Mouse (Mus musculus) midbrain, embryonic 13.5 days (tissue): ENCODE measurements at regions not wholly inside any gene's neighbourhood (a gene's known extent, or its start where the extent isn't known, plus 50 kb on each side); places are given as distances from the start of the nearest gene placed in this dataset.
A peak's percentile ranks its signal among the peaks of the same experiment; 100 is the strongest.

Experiments
- ATAC-seq: fragments of 200-750 bp; cut with Nextera tagmentation; 2 replicates; pipeline ENCODE4 v1.8.0; 2017; ENCODE audit warnings: mild to moderate bottlenecking, moderate TSS enrichment, moderate library complexity
- H3K27ac ChIP-seq: fragments of 300-500 bp; sonication (generic); 2 replicates; pipeline ENCODE4 v1.5.1; 2015; ENCODE audit warnings: inconsistent platforms, mild to moderate bottlenecking, moderate library complexity
- H3K27me3 ChIP-seq: fragments of 300-500 bp; sonication (generic); 2 replicates; pipeline ENCODE4 v1.6.1; 2015; ENCODE audit warnings: mild to moderate bottlenecking, inconsistent platforms
- H3K36me3 ChIP-seq: fragments of 300-500 bp; sonication (generic); 2 replicates; pipeline ENCODE4 v1.6.1; 2015; ENCODE audit warnings: mild to moderate bottlenecking, inconsistent platforms
- H3K4me1 ChIP-seq: fragments of 300-500 bp; sonication (generic); replicated peaks from 2 replicates; pipeline ENCODE4 v1.6.1; 2015; ENCODE audit warnings: inconsistent platforms
- H3K4me2 ChIP-seq: fragments of 300-500 bp; sonication (generic); replicated peaks from 2 replicates; pipeline ENCODE4 v1.6.1; 2015; ENCODE audit warnings: moderate library complexity, mild to moderate bottlenecking, inconsistent platforms
- H3K4me3 ChIP-seq: fragments of 300-500 bp; sonication (generic); replicated peaks from 2 replicates; pipeline ENCODE4 v1.5.1; 2015; ENCODE audit warnings: mild to moderate bottlenecking, inconsistent platforms
- H3K9ac ChIP-seq: fragments of 300-500 bp; sonication (generic); replicated peaks from 2 replicates; pipeline ENCODE4 v1.6.1; 2015; ENCODE audit warnings: mild to moderate bottlenecking, inconsistent platforms
- H3K9me3 ChIP-seq: fragments of 300-500 bp; sonication (generic); 2 replicates; pipeline ENCODE4 v1.6.1; 2016; ENCODE audit warnings: mild to moderate bottlenecking, inconsistent platforms
- WGBS: fragments of 180-500 bp; shearing (Covaris S2); methylation state at CpG from one replicate; pipeline ENCODE4 v1.1.7; 2015; 5-methylcytosine and 5-hydroxymethylcytosine counted together

DNA sequence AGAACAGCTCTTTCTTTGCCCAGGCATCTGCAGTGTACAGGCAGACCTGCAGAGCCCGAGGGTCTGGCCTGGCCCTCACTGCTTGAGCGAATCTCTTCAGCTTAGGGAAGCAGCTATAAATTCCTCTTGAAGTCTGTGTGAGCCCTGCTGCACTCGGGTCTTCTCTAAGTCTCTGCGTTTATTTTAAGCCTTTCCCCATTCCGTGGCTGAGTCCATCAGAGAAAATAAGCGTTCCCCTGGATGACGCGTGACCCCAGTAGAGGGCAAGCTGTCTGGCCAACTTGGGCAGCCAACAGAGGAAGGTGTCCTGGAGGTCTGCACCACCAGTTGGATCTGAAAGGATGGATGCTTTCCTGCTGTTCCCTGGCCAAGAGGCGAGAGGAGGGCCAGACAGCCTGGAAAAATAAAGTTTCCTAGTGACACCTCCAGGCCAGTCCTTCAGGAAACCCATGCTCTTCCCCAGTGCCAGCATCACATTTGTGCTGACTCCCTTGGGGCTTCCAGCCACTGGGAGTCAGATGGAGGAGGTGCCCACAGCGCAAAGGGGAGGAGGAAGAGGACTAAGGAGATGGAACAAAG lies 213.9 kb upstream of the Tle3 start:
- 55% methylated on average over 10 of the region's 10 CpGs for WGBS
- no peak overlapping the region for H3K27ac ChIP-seq
- no peak overlapping the region for H3K4me2 ChIP-seq
- no peak for ATAC-seq
- no peak overlapping the region for H3K4me3 ChIP-seq
- H3K27me3 ChIP-seq: peaks cover 8% of the 10 kb centered on the region; the same call in 1 of the 2 replicates
- no peak overlapping the region for H3K9ac ChIP-seq
- H3K4me1 ChIP-seq: peaks cover 40% of the 10 kb centered on the region
- H3K36me3 ChIP-seq: no peaks in the 10 kb centered on the region
- H3K9me3 ChIP-seq: no peaks in the 10 kb centered on the region

DNA sequence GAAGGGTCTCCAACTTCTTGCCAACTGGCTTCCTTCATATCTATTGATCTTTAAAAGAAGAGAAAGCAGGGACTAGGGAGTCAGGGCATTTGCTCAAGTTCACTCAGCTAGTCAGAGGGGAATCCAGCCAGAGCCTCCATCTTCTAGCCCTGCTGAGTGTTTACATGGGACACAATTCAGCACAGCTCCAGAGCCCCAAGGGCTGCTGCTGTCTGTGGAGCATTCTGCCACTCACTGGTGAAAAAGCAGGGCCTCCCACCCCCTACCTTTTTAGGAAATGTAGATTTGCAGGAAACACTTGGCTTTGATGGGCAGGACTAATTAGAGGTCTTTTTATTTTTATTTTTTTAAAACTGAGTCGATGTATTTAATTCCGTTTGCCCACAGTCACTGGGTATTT lies 213.0 kb upstream of the Tle3 start:
- 79% methylated on average over 2 of the region's 2 CpGs for WGBS

DNA sequence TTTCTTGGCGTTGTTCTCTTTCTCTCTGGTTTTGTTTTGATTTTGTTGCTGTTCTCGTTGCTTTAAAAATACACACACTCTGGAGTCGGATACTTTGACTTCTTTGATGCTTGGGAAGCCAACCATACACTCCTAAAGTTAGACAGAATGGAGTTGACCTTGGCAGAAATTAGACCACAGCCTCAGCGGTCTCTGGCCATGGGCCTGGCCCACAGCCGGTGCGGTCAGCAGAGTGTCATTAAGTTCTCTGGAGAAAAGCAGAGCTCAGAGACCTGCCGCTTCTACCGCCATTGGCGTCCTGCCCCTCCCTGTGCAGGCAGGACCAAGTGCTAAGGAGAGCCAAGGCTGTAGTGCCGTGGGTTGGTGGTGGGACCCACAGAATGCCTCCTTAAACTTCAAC lies 212.6 kb upstream of the Tle3 start:
- Histone ChIP-seq H3K4me2 (no peak overlapping the region), H3K4me3 (no peak overlapping the region), H3K9me3 (no peaks in the 10 kb centered on the region), H3K27me3 (peaks cover 6% of the 10 kb centered on the region; the same call in 1 of the 2 replicates), H3K36me3 (no peaks in the 10 kb centered on the region), H3K4me1 (peaks cover 50% of the 10 kb centered on the region), H3K27ac (no peak overlapping the region), H3K9ac (no peak overlapping the region)
- WGBS: 85% methylated on average over 10 of the region's 10 CpGs
- ATAC-seq: no peak

More for the DNA sequence above, 213.0 kb upstream of the Tle3 start:
- Histone ChIP-seq H3K36me3 (no peaks in the 10 kb centered on the region), H3K27me3 (peaks cover 6% of the 10 kb centered on the region; the same call in 1 of the 2 replicates), H3K27ac (no peak overlapping the region), H3K4me2 (no peak overlapping the region), H3K4me3 (no peak overlapping the region), H3K9me3 (no peaks in the 10 kb centered on the region), H3K4me1 (peaks cover 48% of the 10 kb centered on the region), H3K9ac (no peak overlapping the region)
- no peak for ATAC-seq

DNA sequence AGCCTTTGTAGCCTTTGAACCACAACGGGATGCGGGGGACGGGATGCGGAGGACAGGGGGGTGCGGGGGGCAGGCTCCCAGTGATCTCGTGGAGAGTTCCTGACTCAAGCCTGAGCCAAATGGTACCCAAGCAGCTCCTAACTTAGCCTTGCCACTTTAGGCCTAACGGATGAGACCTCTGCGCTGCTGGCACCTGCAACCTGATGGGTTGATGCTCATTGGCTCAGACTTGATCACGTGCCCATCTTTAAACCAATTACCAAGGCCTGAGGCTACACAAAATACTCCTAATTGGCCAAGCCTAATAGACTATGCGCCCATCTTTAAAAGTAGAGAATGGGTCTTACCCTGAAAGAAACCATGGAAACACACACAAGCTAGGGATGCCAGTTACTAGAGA lies 209.3 kb upstream of the Tle3 start:
- Histone ChIP-seq H3K4me2 (no peak overlapping the region), H3K4me1 (peaks cover 40% of the 10 kb centered on the region), H3K36me3 (no peaks in the 10 kb centered on the region), H3K9me3 (no peaks in the 10 kb centered on the region), H3K4me3 (no peak overlapping the region), H3K27me3 (peaks cover 6% of the 10 kb centered on the region; the same call in 1 of the 2 replicates), H3K9ac (no peak overlapping the region), H3K27ac (0 out of 2 replicates have a peak overlapping the region, but pooled peaks have one; percentile 20)
- no peak for ATAC-seq
- WGBS: 85% methylated on average over 10 of the region's 10 CpGs

DNA sequence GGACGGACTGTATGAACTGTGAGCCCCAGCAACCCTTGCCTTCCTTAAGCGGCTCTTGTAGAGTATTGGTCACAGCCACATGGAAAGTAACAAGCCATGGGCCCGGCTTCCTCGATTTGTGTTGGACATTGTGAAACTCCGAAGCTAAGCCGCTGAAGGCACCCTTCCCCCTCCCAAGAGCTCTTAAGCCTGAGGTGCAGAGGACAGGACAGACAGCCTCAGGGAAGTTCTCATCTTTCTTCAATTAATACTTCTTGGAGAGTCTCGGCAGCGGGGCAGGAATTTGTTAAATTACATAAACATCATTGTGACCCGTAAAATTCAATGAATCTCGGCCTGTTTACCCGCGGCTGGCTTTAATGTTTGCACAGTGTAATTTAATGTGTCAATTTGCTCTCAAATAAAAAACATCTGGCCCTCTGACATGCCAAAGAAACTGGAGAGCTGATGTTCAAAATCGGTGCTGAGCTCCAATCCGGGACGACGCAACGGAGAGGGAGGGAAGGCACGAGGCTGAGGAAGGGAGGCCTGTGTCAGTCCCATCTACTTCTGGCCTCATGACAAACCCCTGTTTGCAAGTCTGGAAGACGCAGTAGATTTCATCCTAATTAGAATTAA lies 208.4 kb upstream of the Tle3 start:
- no peak overlapping the region for H3K4me2 ChIP-seq
- H3K36me3 ChIP-seq: no peaks in the 10 kb centered on the region
- no peak overlapping the region for H3K4me3 ChIP-seq
- WGBS: 72% methylated on average over 19 of the region's 19 CpGs
- no peaks in the 10 kb centered on the region for H3K9me3 ChIP-seq
- no peak for ATAC-seq
- peak overlapping the region; percentile 20; the same call in 1 of the 2 replicates for H3K27ac ChIP-seq
- no peak overlapping the region for H3K9ac ChIP-seq
- peaks cover 32% of the 10 kb centered on the region for H3K4me1 ChIP-seq
- H3K27me3 ChIP-seq: peaks cover 6% of the 10 kb centered on the region; the same call in 1 of the 2 replicates

DNA sequence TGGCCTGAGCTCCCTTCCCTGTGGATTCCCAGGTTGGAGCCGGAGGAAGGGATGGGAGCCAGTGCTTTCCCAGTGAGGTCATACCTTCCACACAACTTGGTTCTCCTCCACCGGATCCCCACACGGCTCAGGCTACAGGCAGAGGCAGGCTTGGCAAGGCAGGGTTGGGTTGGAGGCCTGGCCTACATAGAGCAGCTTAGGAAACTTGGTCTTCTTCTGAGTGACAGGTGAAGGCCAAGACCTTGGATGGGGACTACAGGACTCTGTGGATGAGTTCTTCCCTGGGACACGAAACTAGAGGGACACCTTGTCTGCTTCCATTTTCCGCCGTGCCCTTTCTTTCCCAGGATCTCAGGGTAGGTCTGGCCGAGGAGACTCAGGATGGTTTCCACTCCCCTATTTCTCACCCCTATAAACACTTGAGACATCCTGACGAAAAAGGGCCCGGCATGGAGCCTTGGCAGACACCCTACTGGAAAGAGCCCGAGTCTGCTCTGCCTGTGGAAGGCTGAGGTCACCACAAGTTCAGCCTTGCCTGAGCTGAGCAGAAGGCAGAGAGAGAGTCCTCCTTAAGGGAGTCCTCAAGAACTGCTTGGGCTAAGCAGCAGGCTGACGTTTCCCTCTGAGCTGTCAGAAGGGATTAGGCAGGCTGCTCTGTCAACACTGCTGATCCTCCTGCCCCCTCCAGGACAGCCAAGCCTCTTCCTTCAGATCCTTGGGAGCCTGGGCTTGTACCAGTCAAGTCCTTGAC lies 207.5 kb upstream of the Tle3 start:
- Histone ChIP-seq H3K4me2 (no peak overlapping the region), H3K9ac (no peak overlapping the region), H3K4me1 (peaks cover 30% of the 10 kb centered on the region), H3K27ac (no peak overlapping the region), H3K9me3 (no peaks in the 10 kb centered on the region), H3K36me3 (no peaks in the 10 kb centered on the region), H3K27me3 (no peaks in the 10 kb centered on the region), H3K4me3 (no peak overlapping the region)
- WGBS: 62% methylated on average over 11 of the region's 11 CpGs
- ATAC-seq: 0 out of 2 replicates have a peak, but pooled peaks have one; percentile 48

DNA sequence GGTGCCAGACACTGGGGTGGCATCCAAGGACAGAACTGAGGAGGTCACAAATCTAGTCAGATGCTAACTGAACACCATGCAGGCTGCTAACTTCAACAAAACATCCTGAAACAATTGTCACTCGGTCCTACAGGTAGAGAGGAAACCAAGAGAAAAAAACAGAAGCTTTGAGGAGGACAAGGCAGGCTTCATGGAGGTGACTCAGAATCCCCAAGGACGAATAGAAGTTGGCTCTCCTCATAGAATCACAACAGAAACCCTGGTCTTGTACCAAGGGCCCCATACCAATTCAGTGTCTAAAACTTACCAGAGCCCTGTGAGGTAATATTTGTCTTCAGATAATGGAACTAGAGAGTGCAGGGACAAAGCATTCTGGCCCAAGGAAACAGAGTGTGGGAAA lies 206.1 kb upstream of the Tle3 start:
- Histone ChIP-seq H3K36me3 (no peaks in the 10 kb centered on the region), H3K4me3 (no peak overlapping the region), H3K4me1 (peaks cover 30% of the 10 kb centered on the region), H3K9ac (no peak overlapping the region), H3K4me2 (no peak overlapping the region), H3K27ac (no peak overlapping the region), H3K9me3 (no peaks in the 10 kb centered on the region), H3K27me3 (no peaks in the 10 kb centered on the region)
- WGBS: 81% methylated on average over 2 of the region's 2 CpGs
- no peak for ATAC-seq

DNA sequence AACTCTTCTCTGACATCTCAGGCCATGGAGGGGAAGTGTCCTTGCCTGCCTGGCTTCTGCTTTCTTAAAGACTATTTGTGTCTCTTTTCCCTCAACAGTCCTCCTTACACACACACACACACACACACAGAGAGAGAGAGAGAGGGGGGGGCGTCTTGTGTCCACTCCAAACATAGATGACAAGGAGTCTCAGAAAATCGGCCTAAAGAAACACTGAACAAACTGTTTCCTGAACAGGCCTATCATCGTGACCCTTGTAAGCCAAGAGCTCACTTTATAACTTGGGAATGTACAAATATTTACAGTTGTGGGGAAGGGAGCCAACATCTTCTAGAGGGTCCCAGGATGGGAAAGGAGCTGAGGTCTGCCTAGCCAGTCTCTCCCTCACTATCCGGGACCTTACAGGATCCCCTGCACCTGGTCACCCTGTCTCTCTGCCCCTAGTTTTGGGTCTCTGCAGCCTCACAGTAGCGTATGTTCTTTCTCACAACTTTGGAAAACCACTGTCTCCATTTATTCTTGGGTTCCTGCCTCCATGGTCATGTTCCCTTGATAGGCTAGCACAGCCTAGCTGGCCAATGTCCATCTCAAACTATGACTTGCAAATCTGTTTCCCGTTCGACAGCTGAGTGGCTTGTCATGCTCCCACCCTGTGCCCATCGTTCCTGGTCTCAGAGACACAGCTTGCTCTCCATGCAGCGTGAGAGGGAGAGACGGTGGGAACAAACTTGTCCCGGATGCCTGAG lies 204.9 kb upstream of the Tle3 start:
- 84% methylated on average over 11 of the region's 11 CpGs for WGBS
- no peak overlapping the region for H3K27ac ChIP-seq
- no peaks in the 10 kb centered on the region for H3K36me3 ChIP-seq
- H3K9me3 ChIP-seq: no peaks in the 10 kb centered on the region
- no peak overlapping the region for H3K9ac ChIP-seq
- peaks cover 29% of the 10 kb centered on the region for H3K4me1 ChIP-seq
- ATAC-seq: no peak
- no peak overlapping the region for H3K4me3 ChIP-seq
- no peak overlapping the region for H3K4me2 ChIP-seq
- H3K27me3 ChIP-seq: no peaks in the 10 kb centered on the region

DNA sequence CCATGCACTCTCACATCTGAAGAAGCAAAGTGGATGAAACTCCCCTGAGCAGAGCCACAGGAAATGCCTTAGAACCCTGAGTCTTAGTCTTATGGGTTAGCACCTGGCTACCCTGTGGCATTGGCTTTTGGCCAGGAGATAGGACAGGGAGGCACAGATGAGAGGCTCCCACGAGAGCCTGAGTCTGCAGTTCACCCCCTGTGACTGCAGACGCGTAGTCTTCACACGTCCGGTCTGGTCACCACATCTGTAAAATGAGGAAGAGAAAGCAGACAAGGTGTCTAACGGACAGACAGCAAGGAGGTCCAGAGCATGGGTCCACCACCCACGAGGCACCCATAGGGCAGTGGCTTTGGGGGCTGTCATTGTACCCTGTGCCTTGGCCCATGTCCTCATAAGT lies 203.2 kb upstream of the Tle3 start:
- Histone ChIP-seq H3K4me1 (peaks cover 24% of the 10 kb centered on the region), H3K4me3 (no peak overlapping the region), H3K4me2 (no peak overlapping the region), H3K9ac (no peak overlapping the region), H3K36me3 (no peaks in the 10 kb centered on the region), H3K9me3 (no peaks in the 10 kb centered on the region), H3K27me3 (no peaks in the 10 kb centered on the region), H3K27ac (no peak overlapping the region)
- 89% methylated on average over 7 of the region's 7 CpGs for WGBS
- ATAC-seq: no peak

DNA sequence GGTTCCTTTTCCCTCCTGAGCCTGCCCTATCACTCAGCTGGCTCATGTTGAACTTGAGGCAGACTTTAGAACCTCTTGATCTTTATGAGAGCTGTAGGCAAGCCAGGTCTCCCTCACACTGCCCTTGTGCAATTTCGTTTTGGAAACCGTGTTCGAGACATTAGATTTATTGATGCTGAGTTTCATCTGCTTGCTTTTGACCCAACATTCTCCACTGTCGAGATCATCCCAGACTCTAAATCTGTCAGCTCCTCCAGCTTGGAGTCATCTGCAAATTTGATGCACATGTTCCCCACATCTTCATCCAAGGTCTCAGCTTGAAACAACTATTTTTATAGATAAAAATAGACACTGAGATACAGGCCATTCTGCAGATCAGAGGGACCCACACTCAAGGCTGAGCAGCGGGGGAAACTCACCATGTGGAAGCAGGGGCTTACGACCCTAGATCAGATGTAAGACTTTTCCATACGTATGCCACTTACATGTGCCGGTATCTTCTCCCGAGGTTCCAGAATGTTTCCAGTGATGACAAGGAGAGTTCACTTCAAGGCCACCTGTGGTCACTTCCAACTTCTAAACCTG lies 202.6 kb upstream of the Tle3 start:
- H3K9ac ChIP-seq: no peak overlapping the region
- H3K27ac ChIP-seq: no peak overlapping the region
- H3K4me2 ChIP-seq: no peak overlapping the region
- WGBS: 93% methylated on average over 9 of the region's 9 CpGs
- no peaks in the 10 kb centered on the region for H3K9me3 ChIP-seq
- ATAC-seq: no peak
- no peaks in the 10 kb centered on the region for H3K36me3 ChIP-seq
- H3K4me3 ChIP-seq: no peak overlapping the region
- H3K4me1 ChIP-seq: peaks cover 17% of the 10 kb centered on the region
- no peaks in the 10 kb centered on the region for H3K27me3 ChIP-seq

DNA sequence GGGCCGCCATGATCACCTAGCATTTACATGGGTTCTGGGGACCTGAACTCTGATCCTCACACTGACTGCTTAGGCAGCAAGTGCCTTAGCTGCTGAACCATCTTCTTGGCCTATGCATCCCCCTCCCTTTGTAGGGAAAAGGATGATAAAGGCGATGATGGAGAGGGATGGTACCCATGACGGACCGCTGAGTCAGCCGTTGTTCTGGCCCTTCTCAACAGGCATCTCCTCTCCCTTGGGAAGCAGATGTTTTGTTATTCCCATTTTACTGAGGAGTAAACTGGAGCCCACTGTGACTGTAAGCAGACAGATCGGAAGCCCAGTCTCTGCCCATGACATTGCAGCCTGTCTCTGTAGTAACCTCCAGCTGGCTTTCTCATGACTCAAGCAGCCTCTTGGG lies 201.2 kb upstream of the Tle3 start:
- no peak overlapping the region for H3K4me2 ChIP-seq
- H3K27ac ChIP-seq: no peak overlapping the region
- H3K9me3 ChIP-seq: no peaks in the 10 kb centered on the region
- H3K4me3 ChIP-seq: no peak overlapping the region
- no peaks in the 10 kb centered on the region for H3K27me3 ChIP-seq
- ATAC-seq: no peak
- peaks cover 10% of the 10 kb centered on the region; the same call in 1 of the 2 replicates for H3K4me1 ChIP-seq
- H3K9ac ChIP-seq: no peak overlapping the region
- 95% methylated on average over 6 of the region's 6 CpGs for whole genome bisulfite sequencing
- H3K36me3 ChIP-seq: no peaks in the 10 kb centered on the region
